Mouse (Mus musculus) spleen, embryonic (tissue): ENCODE measurements around the gene Mrps18c.

Experiments
- CTCF ChIA-PET: fragments of 350-600 bp; sonication (Branson Sonifier 250); formaldehyde crosslinking; loops from one replicate; lab custom pipeline; 2022; lab: Charles Lee

The Mrps18c gene

DNA sequence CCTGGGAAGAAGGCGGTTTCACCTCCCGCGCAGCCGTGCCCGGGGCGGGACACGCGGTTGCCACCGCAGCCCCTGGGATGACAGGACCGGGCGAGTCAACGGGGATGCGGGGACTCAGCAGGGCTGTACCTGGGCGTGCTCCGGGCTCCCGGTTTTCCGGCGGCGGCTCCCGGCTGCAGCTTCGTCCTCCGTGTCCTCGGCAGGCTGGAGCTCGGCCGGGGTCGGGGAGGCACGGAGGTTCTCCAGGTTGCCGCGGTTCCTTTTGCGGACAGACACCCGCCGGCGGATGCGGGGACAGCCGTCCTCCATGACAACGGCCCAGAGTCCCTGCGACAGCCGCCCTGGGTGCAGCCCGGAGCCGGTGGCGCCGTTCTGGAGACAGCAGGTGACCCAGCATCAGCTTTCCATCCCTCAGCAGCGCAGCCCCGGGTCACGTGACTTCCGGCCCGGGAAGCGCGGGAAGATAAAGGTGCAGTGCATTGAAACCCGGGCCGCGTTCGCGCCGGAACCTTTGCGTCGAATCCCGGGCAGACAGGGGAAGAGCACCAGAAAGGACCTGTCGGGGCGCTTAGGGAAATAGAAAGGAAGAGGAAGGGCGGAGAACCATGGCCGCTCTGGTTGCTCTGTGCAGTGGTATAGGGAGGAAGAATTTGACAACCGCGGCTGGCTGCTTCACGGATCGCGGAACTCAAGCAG, at the start of gene Mrps18c, which contains the start of gene Helq:
Mrps18c (plus strand) TSS at position 463 of the 696 bp plus-strand sequence.
Helq (minus strand) TSS at position 434 of the 696 bp plus-strand sequence.
- CTCF ChIA-PET, result interaction anchor here (1.1 kb wide), 1 partner anchor 117 kb away, joined by 5 read pairs; no protein-coding TSS in a partner anchor

DNA sequence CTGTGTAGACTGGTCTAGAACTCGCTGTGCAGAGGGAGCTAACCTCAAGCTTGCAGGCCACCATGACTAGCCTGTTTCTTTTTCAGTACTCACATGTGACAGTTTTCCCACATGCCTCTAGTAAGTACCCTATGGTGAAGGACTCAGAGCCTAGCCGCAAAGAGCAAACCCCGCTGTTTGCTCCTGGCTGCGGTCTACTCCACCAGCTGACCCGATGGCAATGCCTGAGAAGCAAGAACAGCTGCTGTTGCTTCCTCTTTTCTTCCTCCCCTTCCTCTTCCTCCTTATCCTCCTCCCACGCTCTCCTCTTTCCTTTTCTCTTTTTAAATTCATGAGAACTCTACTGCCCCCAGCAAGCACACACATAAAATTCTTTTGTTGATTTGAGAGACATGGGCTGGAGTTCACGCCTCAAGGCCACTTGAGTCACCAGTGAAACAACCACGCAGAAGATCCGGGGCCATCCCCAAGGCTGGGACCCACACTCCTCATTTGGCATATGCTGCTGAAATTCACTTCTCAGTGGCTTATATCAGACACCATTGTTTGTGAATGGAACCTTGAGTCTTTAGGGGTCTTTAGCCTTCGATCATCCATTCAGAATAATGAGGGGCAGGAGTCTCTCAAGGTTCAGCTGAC, 47.7 kb upstream of the Mrps18c start:
- CTCF ChIA-PET, result interaction anchor here (1.0 kb wide), 1 partner anchor 25 kb away, joined by 3 read pairs; no protein-coding TSS in a partner anchor

DNA sequence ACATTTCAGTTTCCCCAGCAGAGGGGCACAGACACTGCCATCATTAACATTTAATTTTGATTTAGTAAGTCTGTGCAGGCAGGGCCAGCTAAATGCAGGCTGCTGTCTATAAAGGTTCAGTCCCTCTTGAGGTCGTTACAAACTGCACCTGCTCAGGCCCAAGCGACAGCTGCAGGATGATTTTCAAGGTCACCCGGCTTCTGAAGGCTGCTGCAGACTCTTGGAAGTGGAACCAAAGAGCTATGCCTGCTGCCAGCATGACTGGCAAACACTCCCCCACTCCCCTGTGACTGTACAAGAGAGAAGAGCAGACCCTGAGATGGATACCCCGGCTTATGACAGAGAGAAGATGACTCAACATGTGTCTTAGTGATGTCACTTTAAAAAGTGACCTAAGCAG, 46.8 kb upstream of the Mrps18c start:
- CTCF ChIA-PET, result interaction anchor here (1.0 kb wide), 1 partner anchor 26 kb away, joined by 3 read pairs; no protein-coding TSS in a partner anchor

DNA sequence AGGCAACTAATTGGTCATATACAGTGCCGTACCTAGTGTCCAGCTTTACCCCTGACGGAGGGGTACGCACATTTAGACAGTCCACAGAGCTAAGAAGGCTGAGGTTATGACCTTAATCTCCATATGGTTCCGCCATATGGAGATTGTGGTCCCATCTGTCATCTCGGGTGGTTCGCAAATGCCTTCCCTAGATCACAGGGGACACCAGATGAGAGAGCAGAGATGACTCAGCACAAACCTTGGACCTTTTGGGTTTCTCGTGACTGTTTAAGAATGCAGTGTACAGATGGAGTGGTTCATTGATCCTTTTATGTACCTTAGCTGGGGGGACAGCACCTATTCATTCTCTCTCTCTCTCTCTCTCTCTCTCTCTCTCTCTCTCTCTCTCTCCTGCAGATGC, 45.0 kb upstream of the Mrps18c start:
- CTCF ChIA-PET, result no interaction called here

DNA sequence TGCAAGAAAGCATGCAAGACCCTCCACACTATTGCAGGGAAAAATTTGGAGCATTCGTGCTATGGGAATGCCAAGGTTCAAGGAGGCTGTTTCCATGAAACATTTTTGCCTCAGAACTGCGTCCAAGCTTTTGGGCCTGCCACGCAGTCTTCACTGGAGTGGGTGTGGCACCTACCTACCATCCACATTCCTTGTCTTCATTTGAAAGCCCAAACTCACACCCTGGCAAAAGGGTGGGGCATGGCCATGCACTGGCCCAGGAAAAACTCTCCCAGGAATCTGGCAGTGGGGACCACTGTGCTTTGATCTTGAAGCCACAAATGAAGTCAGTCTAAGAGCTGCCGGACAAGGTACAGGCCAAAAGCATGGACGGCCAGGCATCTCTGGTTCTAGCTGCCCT, 40.3 kb upstream of the Mrps18c start:
- CTCF ChIA-PET, result no interaction called here

DNA sequence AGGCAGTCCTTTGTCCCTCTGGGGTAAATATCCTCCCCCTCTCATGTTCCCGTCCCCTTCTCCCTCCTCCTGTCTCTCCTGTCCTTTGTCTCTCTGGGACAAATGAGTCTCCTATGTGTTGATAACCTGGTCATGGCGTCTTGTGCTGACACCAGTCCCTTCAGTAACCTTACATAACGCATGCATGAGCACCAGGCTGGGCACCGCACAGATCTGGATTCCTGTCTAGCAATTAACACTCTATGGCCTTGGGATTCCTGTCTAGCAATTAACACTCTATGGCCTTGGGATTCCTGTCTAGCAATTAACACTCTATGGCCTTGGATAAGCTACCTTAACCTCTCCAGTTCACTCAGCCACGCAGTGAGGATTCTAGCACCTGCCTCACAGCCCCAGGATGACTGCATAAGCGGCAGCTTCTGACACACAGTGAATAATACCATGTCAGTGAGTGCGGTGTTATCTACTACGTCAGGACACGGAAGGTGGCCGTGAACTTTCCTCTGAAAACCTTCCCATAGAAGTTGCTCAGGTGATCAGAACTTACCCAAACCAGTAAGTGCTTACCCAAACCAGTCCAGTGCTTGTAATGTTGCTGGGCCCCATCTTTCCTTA, 38.3 kb upstream of the Mrps18c start:
- CTCF ChIA-PET, result no interaction called here

DNA sequence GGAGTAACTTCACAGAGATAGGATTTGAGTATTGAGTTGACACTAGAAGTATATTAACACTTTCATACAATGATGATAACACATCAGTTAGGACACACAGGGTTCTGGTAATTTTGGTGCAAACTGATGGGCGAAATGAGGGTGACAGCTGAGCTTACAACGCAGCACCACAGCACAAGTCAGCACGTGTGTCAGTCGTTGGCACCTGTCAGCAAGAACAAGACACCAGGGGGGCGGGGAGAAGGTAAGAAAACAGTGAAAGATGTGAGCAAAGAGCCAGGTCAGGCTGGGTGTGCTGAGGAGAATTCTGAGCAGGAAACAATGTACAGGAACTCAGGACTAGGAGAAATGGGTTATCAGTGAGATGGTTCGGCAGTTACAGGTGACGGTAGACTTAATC, 36.7 kb upstream of the Mrps18c start:
- CTCF ChIA-PET, result no interaction called here

DNA sequence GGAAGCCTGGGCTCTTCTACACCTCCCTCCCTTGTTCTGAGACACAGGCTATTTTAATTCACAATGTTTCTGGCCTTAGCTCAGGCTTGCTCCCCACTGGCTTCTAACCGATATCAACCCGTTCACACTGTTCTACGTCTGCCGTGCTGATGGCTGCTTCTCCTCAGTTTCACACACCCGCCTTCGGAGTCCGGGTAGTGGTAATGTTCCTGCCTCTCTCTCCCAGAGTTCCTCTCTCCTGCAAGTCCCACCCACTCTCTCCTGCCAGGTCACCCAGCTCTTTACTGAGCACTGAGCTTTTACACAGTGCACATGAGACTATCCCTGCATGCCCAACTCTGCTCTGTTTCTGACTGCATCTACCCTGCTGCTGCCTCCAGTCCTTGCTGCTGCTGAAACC, 32.4 kb upstream of the Mrps18c start:
- CTCF ChIA-PET, result no interaction called here

DNA sequence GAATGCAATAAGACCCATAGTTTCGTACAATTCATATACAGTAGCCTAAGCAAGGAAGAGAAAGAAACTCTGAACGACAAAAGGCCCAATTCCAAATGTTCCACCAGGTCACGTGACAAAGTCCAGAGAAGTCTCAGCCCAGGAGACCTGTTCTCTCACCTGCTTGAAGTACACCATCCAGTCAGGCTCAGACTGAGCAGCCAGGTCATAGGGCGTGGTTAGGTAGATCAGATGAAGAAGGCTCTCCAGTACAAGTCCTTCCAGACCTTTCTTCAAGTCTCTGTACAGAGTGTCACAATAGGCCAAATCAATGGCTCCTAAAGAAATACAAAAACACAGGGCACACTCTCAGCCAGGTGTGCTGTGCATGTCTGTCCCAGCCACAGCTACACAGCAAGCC, 26.9 kb upstream of the Mrps18c start:
- CTCF ChIA-PET, result no interaction called here

DNA sequence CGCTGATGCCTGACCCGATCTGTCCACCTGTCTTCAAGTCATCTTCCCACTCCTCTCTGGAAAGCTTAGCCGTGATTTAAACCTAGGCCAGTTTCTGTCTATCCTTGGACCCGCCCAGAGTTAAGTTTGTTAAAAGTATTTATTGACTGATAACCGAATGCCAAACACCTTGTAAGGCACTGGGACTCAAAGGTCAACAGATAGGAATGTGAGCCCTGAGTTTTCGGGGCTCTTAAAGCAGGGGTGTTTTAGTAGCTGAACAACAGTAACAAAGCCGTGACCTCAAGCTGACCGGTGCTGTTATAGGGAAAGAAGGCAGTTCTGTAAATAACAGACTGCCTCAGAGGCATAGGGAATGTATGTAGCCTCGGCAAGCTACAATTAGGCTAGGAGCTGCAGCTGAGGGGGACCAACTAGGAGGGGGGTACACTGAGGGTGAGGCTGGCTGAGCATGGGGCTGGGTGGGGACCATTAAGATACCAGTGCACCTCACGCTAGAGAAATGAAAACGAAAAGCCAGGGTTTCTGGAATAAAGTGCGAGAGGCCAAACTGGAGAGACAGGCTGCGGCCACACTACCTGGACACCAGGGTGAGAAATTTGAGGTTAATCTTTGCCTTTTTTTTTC, 22.5 kb upstream of the Mrps18c start:
- CTCF ChIA-PET, result no interaction called here

DNA sequence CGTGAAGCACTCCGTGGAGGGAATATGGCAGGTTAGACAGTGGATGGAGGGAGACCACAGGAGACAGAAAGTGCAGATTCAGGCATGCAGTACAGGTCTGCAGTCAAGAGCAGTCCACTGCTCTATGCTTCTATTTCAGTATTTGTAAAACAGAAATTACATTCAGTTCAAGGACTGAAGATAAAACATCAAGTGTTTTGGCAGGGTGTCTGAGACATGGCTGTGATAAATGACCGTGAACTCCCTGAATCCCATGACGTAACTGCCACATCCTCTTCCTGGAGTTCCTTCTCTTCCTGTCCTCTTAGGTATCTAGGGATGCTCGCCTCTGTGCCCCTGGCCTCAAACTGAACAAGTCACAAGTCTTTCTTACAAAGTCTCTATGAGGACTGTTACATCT, 21.5 kb upstream of the Mrps18c start:
- CTCF ChIA-PET, result no interaction called here

DNA sequence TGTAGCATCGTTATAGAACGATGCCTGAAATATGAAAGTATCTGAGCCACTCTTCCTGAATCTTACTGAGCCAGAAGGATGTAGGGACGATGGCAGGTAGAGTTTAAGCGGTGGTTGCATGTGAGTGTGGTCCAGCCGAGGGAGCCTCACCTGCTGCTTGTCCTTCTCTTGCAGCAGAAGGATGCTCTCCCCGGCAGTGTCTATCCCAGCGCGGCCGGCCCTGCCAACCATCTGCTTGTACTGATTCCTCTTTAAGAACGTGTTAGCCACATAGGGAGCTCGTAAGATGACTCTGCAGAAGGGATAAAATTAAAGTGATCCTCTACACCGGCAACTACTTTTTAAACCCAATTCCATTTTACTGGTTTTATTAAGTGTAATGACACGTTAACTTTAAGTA, 19.4 kb upstream of the Mrps18c start:
- CTCF ChIA-PET, result no interaction called here

DNA sequence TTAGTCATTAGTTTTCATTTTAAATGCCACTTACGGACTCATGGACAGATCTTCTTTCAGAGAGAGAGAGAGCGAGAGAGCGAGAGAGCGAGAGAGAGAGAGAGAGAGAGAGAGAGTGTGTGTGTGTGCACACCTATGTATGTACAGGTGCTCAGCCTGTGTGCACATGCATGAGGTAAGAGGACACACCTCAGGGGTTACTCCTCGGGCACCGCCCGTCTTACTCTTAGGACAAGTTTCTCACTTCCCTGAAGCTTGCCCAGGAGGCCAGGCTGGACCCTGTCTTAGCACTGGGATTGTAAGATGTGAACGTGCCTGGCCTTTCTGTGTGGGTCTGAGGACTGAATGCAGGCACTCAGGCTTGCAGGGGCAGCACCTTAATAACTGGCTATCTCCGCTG, 10.9 kb upstream of the Mrps18c start:
- CTCF ChIA-PET, result no interaction called here

DNA sequence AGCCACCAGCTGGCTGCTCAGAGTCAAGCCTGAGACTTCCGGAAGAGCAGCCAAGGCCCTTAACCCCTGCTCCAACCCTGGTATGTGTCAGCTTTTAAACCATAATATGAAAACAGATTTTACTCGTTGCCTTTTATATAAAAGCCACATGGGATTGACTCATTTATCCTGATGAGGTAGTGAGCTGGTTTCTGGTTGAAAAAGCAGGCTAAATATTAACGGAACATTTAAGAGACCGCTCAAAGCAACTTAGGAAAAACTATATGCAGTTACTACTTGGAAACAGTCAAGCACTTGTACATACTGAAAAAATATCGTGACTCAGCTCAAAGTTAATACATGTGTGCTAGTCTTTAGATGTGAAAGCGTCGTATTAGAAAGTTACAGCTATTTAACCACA, 6.2 kb upstream of the Mrps18c start:
- CTCF ChIA-PET, result no interaction called here

DNA sequence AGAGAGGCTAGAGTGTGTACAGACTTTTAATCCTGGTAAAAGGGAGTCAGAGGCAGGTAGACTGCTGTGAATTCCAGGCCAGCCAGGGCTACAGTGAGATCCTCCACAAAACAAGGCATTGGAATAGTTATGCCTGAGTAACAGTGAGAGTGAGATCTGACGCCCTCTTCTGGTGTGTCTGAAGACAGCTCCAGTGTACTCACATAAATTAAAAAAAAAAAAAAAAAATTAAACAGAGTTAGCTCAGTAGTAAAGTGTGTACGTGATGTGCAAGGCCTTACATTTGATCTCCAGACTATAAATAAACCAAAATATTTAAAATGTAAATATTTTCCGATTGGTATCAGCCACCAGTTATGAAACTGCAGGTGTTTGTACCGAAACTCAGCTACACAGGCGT, 4.3 kb upstream of the Mrps18c start:
- CTCF ChIA-PET, result interaction anchor here (0.6 kb wide), 1 partner anchor 9 kb away, joined by 3 read pairs; no protein-coding TSS in a partner anchor

DNA sequence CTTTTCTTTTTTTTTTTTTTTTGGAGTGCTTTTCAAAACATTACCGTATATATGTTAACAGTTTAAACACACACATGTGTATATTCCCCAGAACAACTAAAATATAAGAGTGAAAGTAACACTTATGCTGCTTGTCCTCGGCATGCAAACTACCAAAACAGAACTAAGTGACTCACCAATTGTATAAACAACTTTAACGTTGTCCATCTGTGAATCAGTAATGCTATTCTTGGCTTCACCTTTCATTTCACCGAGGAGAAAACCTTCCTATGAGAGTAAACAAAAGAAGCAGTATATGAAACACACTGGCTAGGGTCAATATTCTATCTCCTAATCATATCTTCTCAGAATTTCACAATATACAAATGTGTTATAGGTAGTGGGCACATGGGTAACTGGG, 19.9 kb downstream of the Mrps18c start:
- CTCF ChIA-PET, result interaction anchor here (0.5 to 1.0 kb wide), 3 partner anchors 37 to 851 kb away, joined by 3 to 8 read pairs (median 4); no protein-coding TSS in a partner anchor

DNA sequence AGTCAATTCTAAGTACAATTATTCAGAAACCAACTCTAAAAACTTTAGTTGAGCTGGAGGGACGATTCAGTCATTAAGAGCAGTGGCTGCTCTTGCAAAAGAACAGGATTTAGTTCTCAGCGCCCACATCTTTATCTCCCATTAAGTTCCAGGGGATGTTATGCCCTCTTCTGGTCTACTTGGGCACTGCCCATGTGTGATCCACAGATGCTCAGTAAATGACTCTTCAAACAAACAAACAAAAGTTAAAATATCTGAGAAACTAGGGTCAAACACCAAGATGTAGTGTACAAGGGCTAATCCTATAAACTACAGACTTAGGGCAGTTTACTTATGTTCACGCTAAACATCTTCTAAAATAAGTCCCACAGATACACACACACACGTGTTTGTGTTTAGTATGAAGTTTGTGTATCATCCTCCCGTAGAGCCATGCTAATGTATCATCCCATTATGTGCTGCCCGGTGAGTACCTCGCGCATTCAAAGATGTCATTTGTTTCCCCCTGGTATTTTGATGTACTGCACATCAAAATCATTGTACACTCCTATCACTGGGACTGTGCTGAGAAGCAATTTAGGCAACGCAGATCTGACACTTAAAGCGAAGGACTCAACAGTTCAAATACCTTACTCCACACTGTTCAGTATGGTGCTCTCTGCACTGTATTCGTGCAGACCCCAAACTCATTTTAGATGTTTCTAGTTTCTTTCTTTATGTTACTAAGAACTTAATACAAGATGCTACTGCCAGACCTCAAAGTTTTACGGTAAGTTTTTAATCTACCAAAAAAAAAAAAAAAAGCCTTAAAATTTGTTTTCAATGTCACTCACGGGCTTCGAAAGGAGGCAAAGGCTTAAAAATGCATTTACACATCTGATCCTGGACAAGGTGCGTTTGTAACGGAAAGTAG, 21.4 kb downstream of the Mrps18c start:
- CTCF ChIA-PET, result no interaction called here

DNA sequence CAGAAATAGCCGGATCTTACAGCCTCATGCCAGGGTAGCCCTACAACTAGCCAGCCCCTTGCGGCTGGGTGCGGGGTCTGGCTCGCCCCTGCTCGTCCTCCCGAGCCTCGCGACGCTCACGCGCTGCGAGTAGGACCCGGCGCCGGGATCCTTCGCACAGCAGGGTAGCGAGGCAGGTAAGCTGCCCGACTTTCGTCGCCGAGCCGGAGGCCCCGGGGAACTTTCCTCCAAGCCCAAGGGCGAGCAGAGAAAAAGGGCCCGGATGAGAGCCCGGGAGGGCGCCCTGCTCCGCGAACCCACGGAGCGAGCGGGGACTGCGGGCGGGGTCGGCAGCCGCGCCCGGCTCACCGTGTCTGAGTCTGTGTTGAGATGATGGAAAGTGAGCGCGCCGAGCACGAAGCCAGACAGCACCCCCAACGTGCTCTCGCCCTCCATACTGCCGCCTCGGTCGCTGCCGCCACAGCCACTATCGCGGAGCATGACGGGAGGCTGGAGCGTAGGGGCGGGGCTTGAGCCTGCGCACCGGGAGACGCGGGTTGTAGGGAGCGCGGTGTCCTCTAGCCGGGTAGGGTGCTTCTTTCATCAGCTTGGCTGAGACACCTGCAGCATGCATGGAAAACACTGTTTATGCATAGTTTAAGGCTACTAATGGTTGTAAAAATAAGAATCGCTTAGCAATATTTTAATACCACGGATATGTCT, 22.2 kb downstream of the Mrps18c start, which contains the start of gene Abraxas1:
Abraxas1 (minus strand) TSS at position 483 of the 702 bp plus-strand sequence.
- CTCF ChIA-PET, result no interaction called here

DNA sequence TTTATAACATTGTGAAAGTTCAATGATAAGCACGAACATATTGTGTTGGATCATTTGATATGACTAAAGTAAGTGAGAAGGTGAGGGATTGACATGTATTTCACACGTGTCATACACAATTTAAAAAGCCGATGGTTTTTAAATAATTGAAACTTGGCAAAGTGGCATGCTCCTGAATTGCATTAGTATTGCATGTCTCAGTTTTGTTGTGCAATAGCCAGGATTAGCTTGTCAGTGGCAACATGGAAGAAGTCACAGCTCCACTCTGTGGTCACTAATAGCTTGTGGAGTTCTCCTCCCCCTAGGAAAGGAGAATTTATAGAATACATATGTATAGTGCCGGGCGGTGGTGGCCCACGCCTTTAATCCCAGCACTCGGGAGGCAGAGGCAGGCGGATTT, 22.9 kb downstream of the Mrps18c start:
- CTCF ChIA-PET, result no interaction called here

DNA sequence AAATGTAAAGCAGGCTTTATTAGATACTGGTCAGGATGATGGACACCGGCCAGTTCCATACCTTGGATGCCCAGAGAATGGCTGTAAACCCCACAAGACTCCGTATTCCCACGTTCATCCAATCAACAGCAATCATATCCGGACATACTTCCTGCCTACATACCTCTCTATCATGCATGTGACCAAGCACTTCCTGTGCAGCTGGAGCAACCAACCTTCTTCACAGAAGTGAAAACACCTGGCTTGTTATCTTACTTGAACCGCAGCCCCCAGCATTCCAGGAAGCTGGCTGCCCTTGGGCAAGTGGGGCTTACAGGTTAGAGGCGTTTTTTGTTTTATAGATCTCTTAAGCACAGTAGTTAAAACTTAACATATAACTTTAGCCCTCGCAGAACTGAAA, 24.4 kb downstream of the Mrps18c start:
- CTCF ChIA-PET, result interaction anchor here (1.1 kb wide), 1 partner anchor 85 kb away, joined by 3 read pairs; no protein-coding TSS in a partner anchor
